Mouse (Mus musculus) spleen, adult 2 months (tissue): Measurements from ENCODE around the gene Dennd4a.

Experiments
- CTCF ChIP-seq: fragments of 200-500 bp; IDR thresholded peaks from 2 replicates; pipeline ENCODE4 v1.5.1; 2011; ENCODE audit warnings: mild to moderate bottlenecking, inconsistent platforms; ENCODE audit not compliant: insufficient read depth, insufficient read length, insufficient replicate concordance; ENCODE audit errors: extremely low read depth
- POLR2A ChIP-seq: fragments of 200-500 bp; IDR thresholded peaks from 2 replicates; pipeline ENCODE4 v1.6.1; 2011; ENCODE audit warnings: low read depth, low read length, inconsistent platforms

DNA sequence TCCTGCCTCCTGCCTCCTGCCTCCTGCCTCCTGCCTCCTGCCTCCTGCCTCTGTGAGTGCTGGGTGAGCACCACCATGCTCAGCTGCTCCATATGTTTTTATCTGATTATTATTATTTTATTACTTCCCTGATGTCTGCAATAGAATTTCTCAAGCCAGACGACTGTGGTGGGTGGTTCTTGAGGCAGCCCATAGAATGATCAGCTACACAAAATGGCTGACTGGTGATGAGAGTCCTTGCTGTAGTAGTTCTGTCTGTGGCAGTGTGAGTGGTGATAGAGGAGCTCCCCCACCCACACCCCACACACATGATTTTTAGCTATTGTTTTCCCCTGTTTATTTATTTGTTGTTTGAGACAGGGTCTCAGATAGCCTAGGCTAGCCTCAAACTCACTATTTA is 43.3 kb upstream of the Dennd4a start:
- TF ChIP-seq POLR2A (no peak), CTCF (no peak)
